In genomic region chr5:134227574-134228248, GRCm38 (mm10) we compare ENCODE assay signal across 8 mouse cellular contexts. TPM values are rescaled to one million over a fixed set of nuclear protein-coding genes. Genes with fewer than 3 reads are reported as not detected.
DNase-seq lines count a peak whose midpoint lies in the region; ATAC-seq lines count a peak whose summit lies in the region.
"Had no signal": no experiment of that assay in that cellular context is flagged by ENCODE, and none has a peak within 500 bp of the region (broad histone marks: within the 10 kb centered on the region; RNA-seq: fewer than 3 reads in every experiment).

No protein-coding gene starts in this region.

- no peaks in the 10 kb centered on the region for H3K36me3 ChIP-seq in embryonic facial prominence, embryonic 13.5 days
- H3K36me3 ChIP-seq: embryonic facial prominence, embryonic 12.5 days had no signal

- ATAC-seq in embryonic facial prominence, embryonic 13.5 days (ENCODE audit: insufficient number of reproducible peaks, insufficient read depth, low FRiP score, low TSS enrichment, low read depth): no peak

- peaks cover 29% of the 10 kb centered on the region for H3K4me1 ChIP-seq in embryonic facial prominence, embryonic 13.5 days

- 0 out of 2 replicates have a peak overlapping the region, but pooled peaks have one; percentile 6 for H3K9ac ChIP-seq in embryonic facial prominence, embryonic 13.5 days
- H3K9ac ChIP-seq: embryonic facial prominence, embryonic 12.5 days had no signal

- no peak overlapping the region for H3K4me3 ChIP-seq in embryonic facial prominence, embryonic 13.5 days
- H3K4me3 ChIP-seq: embryonic facial prominence, embryonic 12.5 days had no signal

- WGBS in embryonic facial prominence, embryonic 13.5 days: 37% methylated on average over 11 of the region's 11 CpGs

- H3K27ac ChIP-seq in embryonic facial prominence, embryonic 13.5 days: no peak overlapping the region

- no peak overlapping the region for H3K4me2 ChIP-seq in embryonic facial prominence, embryonic 13.5 days
- H3K4me2 ChIP-seq: embryonic facial prominence, embryonic 12.5 days had no signal

- DNase-seq in kidney, postnatal 10 days: peak; percentile 28
- DNase-seq in kidney, postnatal 25 days: no peak
- DNase-seq in Muller cell, postnatal 12 days (ENCODE audit: inconsistent ontology term): peak; percentile 56
- DNase-seq in lung, postnatal 10 days: peak; percentile 60
- no peak for DNase-seq in frontal cortex, postnatal 10 days (ENCODE audit: low spot score in 2 of 2)
- no peak for DNase-seq in urinary bladder, postnatal 14 days (ENCODE audit: low spot score)

- H3K9me3 ChIP-seq in embryonic facial prominence, embryonic 13.5 days: no peaks in the 10 kb centered on the region
- H3K9me3 ChIP-seq: embryonic facial prominence, embryonic 12.5 days had no signal

- peaks cover 3% of the 10 kb centered on the region for H3K27me3 ChIP-seq in embryonic facial prominence, embryonic 13.5 days

RNA-seq across cellular contexts. Expression of gene Ncf1, which starts 1.7 kb away (rescaled TPM):
- polyA plus RNA-seq in embryonic facial prominence, embryonic 13.5 days (2015; fragmentation: Nextera tagmentation; extraction: Ambion mirVana): 4.4 and 5.2 TPM in 2 replicates

RNA-seq across cellular contexts. Expression of gene Gtf2ird2, which starts 43.9 kb away (rescaled TPM):
- polyA plus RNA-seq in embryonic facial prominence, embryonic 13.5 days (2015; fragmentation: Nextera tagmentation; extraction: Ambion mirVana): 12.6 and 13.0 TPM in 2 replicates

RNA-seq across cellular contexts. Expression of gene Rcc1l, which starts 51.1 kb away (rescaled TPM):
- polyA plus RNA-seq in embryonic facial prominence, embryonic 13.5 days (2015; fragmentation: Nextera tagmentation; extraction: Ambion mirVana): 29.1 and 36.9 TPM in 2 replicates

Comparison
In these comparisons a context has a peak if more than half of its experiments do, and no peak if none do; other contexts are left out.
1. DNase-seq: peak in kidney, postnatal 10 days (single experiment), Muller cell, postnatal 12 days (single experiment) and lung, postnatal 10 days (single experiment); none in kidney, postnatal 25 days (0 of 2), frontal cortex, postnatal 10 days (0 of 2) and urinary bladder, postnatal 14 days (single experiment).